Mouse (Mus musculus) lung, embryonic 15.5 days (tissue): ENCODE measurements around the gene Nr4a1. TPM values are rescaled to one million over a fixed set of nuclear protein-coding genes. Genes with fewer than 3 reads are reported as not detected.

ENCODE experiments used
- ATAC-seq: fragments of 200-750 bp; cut with Nextera tagmentation; 2 replicates; pipeline ENCODE4 v1.8.0; 2017; ENCODE audit warnings: moderate number of reproducible peaks, borderline replicate concordance; ENCODE audit not compliant: low FRiP score, low TSS enrichment; ENCODE audit errors: extremely low read depth
- H3K27ac ChIP-seq: fragments of 300-500 bp; sonication (generic); 2 replicates; pipeline ENCODE4 v1.5.1; 2015; ENCODE audit warnings: moderate library complexity, mild to moderate bottlenecking, inconsistent platforms
- H3K27me3 ChIP-seq: fragments of 300-500 bp; sonication (generic); 2 replicates; pipeline ENCODE4 v1.6.1; 2015; ENCODE audit warnings: inconsistent platforms
- H3K36me3 ChIP-seq: fragments of 300-500 bp; sonication (generic); 2 replicates; pipeline ENCODE4 v1.6.1; 2015; ENCODE audit warnings: inconsistent platforms
- H3K4me1 ChIP-seq: fragments of 300-500 bp; sonication (generic); 2 replicates; pipeline ENCODE4 v1.6.1; 2015; ENCODE audit warnings: inconsistent platforms
- H3K4me2 ChIP-seq: fragments of 300-500 bp; sonication (generic); 2 replicates; pipeline ENCODE4 v1.6.1; 2015; ENCODE audit warnings: inconsistent platforms, mild to moderate bottlenecking, moderate library complexity
- H3K4me3 ChIP-seq: fragments of 300-500 bp; sonication (generic); 2 replicates; pipeline ENCODE4 v1.5.1; 2015; ENCODE audit warnings: mild to moderate bottlenecking, inconsistent platforms
- H3K9ac ChIP-seq: fragments of 300-500 bp; sonication (generic); 2 replicates; pipeline ENCODE4 v1.6.1; 2015; ENCODE audit warnings: inconsistent platforms
- H3K9me3 ChIP-seq: fragments of 300-500 bp; sonication (generic); 2 replicates; pipeline ENCODE4 v1.6.1; 2016; ENCODE audit warnings: inconsistent platforms
- WGBS: fragments of 180-500 bp; shearing (Covaris S2); methylation state at CpG from one replicate; pipeline ENCODE4 v1.1.7; 2015; 5-methylcytosine and 5-hydroxymethylcytosine counted together
- polyA plus RNA-seq: library from polyadenylated mRNA; unstranded; fragments of >200 nt; fragmentation: Nextera tagmentation; extraction: Ambion mirVana; gene quantifications from 2 replicates; pipeline ENCODE4 v1.2.1, GENCODE M21; 2015

Nr4a1 gene
- polyA plus RNA-seq, 1 experiment from 2014 or later = 9.9 TPM

- H3K9me3 ChIP-seq = no peaks in the 10 kb centered on the region
- no peak overlapping the region for H3K4me2 ChIP-seq
- H3K4me3 ChIP-seq = no peak overlapping the region
- H3K27me3 ChIP-seq = no peaks in the 10 kb centered on the region
- ATAC-seq = no peak
- peak overlapping the region; percentile 85 for H3K27ac ChIP-seq
- no peaks in the 10 kb centered on the region for H3K36me3 ChIP-seq
- peaks cover 35% of the 10 kb centered on the region for H3K4me1 ChIP-seq
- WGBS = 64% methylated on average over 3 of the region's 3 CpGs
- no peak overlapping the region for H3K9ac ChIP-seq
Observed at GRCm38 (mm10) chr15:101259922-101260321, 5.9 kb downstream of the Nr4a1 start.

GRCm38 (mm10) chr15:101260387-101260786 is 6.3 kb downstream of the Nr4a1 start:
- no peaks in the 10 kb centered on the region for H3K36me3 ChIP-seq
- H3K27ac ChIP-seq = peak overlapping the region; percentile 85
- peak; percentile 41; the same call in 1 of the 2 replicates for ATAC-seq
- 26% methylated on average over 10 of the region's 10 CpGs for WGBS
- no peak overlapping the region for H3K9ac ChIP-seq
- no peaks in the 10 kb centered on the region for H3K27me3 ChIP-seq
- H3K4me1 ChIP-seq = peaks cover 34% of the 10 kb centered on the region
- no peaks in the 10 kb centered on the region for H3K9me3 ChIP-seq
- no peak overlapping the region for H3K4me2 ChIP-seq
- H3K4me3 ChIP-seq = no peak overlapping the region

GRCm38 (mm10) chr15:101260874-101261622 is 7.0 kb downstream of the Nr4a1 start:
- no peaks in the 10 kb centered on the region for H3K36me3 ChIP-seq
- no peak overlapping the region for H3K9ac ChIP-seq
- no peak overlapping the region for H3K4me3 ChIP-seq
- peak overlapping the region; percentile 85 for H3K27ac ChIP-seq
- H3K27me3 ChIP-seq = no peaks in the 10 kb centered on the region
- 0 out of 2 replicates have a peak, but pooled peaks have one; percentile 20 for ATAC-seq
- WGBS = 38% methylated on average over 13 of the region's 13 CpGs
- H3K4me1 ChIP-seq = peaks cover 41% of the 10 kb centered on the region
- no peak overlapping the region for H3K4me2 ChIP-seq
- H3K9me3 ChIP-seq = no peaks in the 10 kb centered on the region

GRCm38 (mm10) chr15:101262502-101262901 is 8.4 kb downstream of the Nr4a1 start:
- ATAC-seq = no peak
- Histone ChIP-seq H3K27me3 (no peaks in the 10 kb centered on the region), H3K9ac (no peak overlapping the region), H3K4me1 (peaks cover 52% of the 10 kb centered on the region), H3K36me3 (no peaks in the 10 kb centered on the region), H3K9me3 (no peaks in the 10 kb centered on the region), H3K4me2 (no peak overlapping the region), H3K4me3 (no peak overlapping the region), H3K27ac (peak overlapping the region; percentile 85)
- 74% methylated on average over 5 of the region's 5 CpGs for WGBS

- no peaks in the 10 kb centered on the region for H3K9me3 ChIP-seq
- peak overlapping the region; percentile 59 for H3K4me3 ChIP-seq
- peaks cover 51% of the 10 kb centered on the region for H3K4me1 ChIP-seq
- peaks cover 12% of the 10 kb centered on the region for H3K36me3 ChIP-seq
- 1% methylated on average over 55 of the region's 57 CpGs for WGBS
- peak overlapping the region; percentile 92 for H3K4me2 ChIP-seq
- peak overlapping the region; percentile 78 for H3K27ac ChIP-seq
- ATAC-seq = peak; percentile 92
- H3K27me3 ChIP-seq = no peaks in the 10 kb centered on the region
- peak overlapping the region; percentile 61 for H3K9ac ChIP-seq
Observed at GRCm38 (mm10) chr15:101266132-101266963, 12.3 kb downstream of the Nr4a1 start.

- 0 out of 2 replicates have a peak, but pooled peaks have one; percentile 2 for ATAC-seq
- no peaks in the 10 kb centered on the region for H3K9me3 ChIP-seq
- peaks cover 16% of the 10 kb centered on the region for H3K36me3 ChIP-seq
- peaks cover 41% of the 10 kb centered on the region for H3K4me1 ChIP-seq
- H3K27ac ChIP-seq = peak overlapping the region; percentile 78
- peak overlapping the region; percentile 59 for H3K4me3 ChIP-seq
- H3K27me3 ChIP-seq = no peaks in the 10 kb centered on the region
- peak overlapping the region; percentile 61 for H3K9ac ChIP-seq
- H3K4me2 ChIP-seq = peak overlapping the region; percentile 92
- 4% methylated on average over 25 of the region's 25 CpGs for WGBS
Observed at GRCm38 (mm10) chr15:101267053-101268032, 13.3 kb downstream of the Nr4a1 start.

- H3K4me1 ChIP-seq = peaks cover 41% of the 10 kb centered on the region
- ATAC-seq = no peak
- no peak overlapping the region for H3K4me3 ChIP-seq
- no peak overlapping the region for H3K4me2 ChIP-seq
- H3K9ac ChIP-seq = no peak overlapping the region
- H3K27ac ChIP-seq = no peak overlapping the region
- H3K36me3 ChIP-seq = peaks cover 29% of the 10 kb centered on the region
- no peaks in the 10 kb centered on the region for H3K9me3 ChIP-seq
- H3K27me3 ChIP-seq = no peaks in the 10 kb centered on the region
- WGBS = 88% methylated on average over 29 of the region's 29 CpGs
Observed at GRCm38 (mm10) chr15:101270101-101270820, 16.2 kb downstream of the Nr4a1 start.

GRCm38 (mm10) chr15:101271107-101271506 is 17.0 kb downstream of the Nr4a1 start:
- WGBS = 81% methylated on average over 3 of the region's 3 CpGs
- no peak overlapping the region for H3K4me3 ChIP-seq
- peaks cover 29% of the 10 kb centered on the region for H3K36me3 ChIP-seq
- no peaks in the 10 kb centered on the region for H3K27me3 ChIP-seq
- no peaks in the 10 kb centered on the region for H3K9me3 ChIP-seq
- no peak overlapping the region for H3K27ac ChIP-seq
- H3K9ac ChIP-seq = no peak overlapping the region
- ATAC-seq = no peak
- no peak overlapping the region for H3K4me2 ChIP-seq
- H3K4me1 ChIP-seq = peaks cover 33% of the 10 kb centered on the region

- Histone ChIP-seq H3K9ac (no peak overlapping the region), H3K27me3 (no peaks in the 10 kb centered on the region), H3K4me3 (no peak overlapping the region), H3K27ac (no peak overlapping the region), H3K9me3 (no peaks in the 10 kb centered on the region), H3K36me3 (peaks cover 29% of the 10 kb centered on the region), H3K4me2 (no peak overlapping the region), H3K4me1 (peaks cover 31% of the 10 kb centered on the region)
- WGBS = 79% methylated on average over 15 of the region's 15 CpGs
- ATAC-seq = no peak
Observed at GRCm38 (mm10) chr15:101271513-101271912, 17.4 kb downstream of the Nr4a1 start.

GRCm38 (mm10) chr15:101274380-101274779 is 20.3 kb downstream of the Nr4a1 start:
- Histone ChIP-seq H3K4me1 (peaks cover 10% of the 10 kb centered on the region), H3K27me3 (no peaks in the 10 kb centered on the region), H3K36me3 (peaks cover 29% of the 10 kb centered on the region), H3K9ac (no peak overlapping the region), H3K27ac (no peak overlapping the region; the same call in 1 of the 2 replicates), H3K9me3 (no peaks in the 10 kb centered on the region), H3K4me3 (no peak overlapping the region), H3K4me2 (no peak overlapping the region)
- ATAC-seq = no peak
- 36% methylated on average over 6 of the region's 6 CpGs for WGBS
